Mouse (Mus musculus) T-helper 17 cell (primary cell): ENCODE measurements around the gene Pmf1.
"Not testable (repeated sequence)": the region's sequence is repeated elsewhere in the genome, so short reads cannot be mapped to it uniquely, and the experiment has no call there.

Experiments
- in situ Hi-C, 2 experiments: fragments of 300-600 bp; cut with MboI, MseI; formaldehyde crosslinking; loops; 1 replicate in 1 of 2; 2 replicates in 1 of 2; pipeline ENCODE4 v1.15.1; 2025; ENCODE audit warnings: high pct_unique_total_duplicates in 2 of 2

Pmf1 gene

GRCm38 (mm10) chr3:88395742-88396141, 14.4 kb downstream of the Pmf1 start:
- in situ Hi-C loops, result no loop called here

DNA sequence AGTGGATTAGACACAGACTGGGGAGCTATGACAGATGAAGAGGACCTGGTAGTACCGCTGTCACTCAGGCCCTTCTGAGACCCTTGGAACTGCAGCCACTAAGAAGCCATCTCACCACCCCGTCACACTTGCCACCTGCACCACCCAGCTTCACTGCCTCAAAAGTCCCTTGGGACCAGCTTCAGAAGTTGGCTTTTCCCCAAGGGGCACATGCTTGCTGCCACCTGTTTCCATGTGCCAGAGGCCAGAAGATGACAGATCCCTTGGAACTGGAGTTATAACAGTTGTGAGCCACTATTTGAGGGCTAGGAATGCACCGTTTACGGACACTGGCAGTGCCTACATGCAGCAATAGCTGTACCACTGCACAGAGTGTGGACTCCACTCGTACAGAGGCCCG, 14.8 kb downstream of the Pmf1 start:
- in situ Hi-C loops, result no loop called here

DNA sequence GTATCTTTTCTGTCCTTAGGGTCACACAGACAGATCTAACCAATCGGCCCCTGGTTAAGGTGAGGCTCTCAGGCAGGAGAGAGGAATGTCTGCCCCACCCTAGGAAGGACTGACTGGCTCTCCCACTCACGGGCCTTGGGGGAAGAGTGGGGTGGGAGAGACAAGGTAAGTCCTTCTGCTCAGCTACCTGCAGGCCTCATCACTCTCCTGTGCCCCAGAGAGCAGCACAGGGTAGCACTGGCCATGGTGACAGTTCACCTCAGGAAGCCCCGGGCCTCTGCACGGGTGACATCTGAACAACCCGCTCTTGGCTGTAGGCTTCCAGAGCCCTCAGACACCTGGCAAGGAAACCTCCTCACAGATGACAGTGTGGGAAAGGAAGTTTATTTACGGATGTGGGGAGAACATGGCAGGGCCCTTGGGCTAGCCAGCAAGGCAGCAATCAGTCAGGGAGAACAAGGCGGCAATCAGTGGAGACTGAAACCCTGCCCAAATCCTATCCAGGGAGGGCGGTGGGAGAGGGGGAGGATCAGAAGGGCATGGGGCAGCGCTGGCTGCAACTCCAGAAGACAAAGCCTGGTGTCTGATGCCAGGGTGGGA, 16.3 kb downstream of the Pmf1 start:
- in situ Hi-C loops, result no loop called here

- in situ Hi-C loops, result no loop called here
Observed at GRCm38 (mm10) chr3:88384364-88384763, 25.8 kb downstream of the Pmf1 start, which contains the start of gene Bglap. Bglap (minus strand) TSS chr3:88384464.

- in situ Hi-C loops, result not testable (repeated sequence)
Observed at GRCm38 (mm10) chr3:88382383-88382782, 27.7 kb downstream of the Pmf1 start.

DNA sequence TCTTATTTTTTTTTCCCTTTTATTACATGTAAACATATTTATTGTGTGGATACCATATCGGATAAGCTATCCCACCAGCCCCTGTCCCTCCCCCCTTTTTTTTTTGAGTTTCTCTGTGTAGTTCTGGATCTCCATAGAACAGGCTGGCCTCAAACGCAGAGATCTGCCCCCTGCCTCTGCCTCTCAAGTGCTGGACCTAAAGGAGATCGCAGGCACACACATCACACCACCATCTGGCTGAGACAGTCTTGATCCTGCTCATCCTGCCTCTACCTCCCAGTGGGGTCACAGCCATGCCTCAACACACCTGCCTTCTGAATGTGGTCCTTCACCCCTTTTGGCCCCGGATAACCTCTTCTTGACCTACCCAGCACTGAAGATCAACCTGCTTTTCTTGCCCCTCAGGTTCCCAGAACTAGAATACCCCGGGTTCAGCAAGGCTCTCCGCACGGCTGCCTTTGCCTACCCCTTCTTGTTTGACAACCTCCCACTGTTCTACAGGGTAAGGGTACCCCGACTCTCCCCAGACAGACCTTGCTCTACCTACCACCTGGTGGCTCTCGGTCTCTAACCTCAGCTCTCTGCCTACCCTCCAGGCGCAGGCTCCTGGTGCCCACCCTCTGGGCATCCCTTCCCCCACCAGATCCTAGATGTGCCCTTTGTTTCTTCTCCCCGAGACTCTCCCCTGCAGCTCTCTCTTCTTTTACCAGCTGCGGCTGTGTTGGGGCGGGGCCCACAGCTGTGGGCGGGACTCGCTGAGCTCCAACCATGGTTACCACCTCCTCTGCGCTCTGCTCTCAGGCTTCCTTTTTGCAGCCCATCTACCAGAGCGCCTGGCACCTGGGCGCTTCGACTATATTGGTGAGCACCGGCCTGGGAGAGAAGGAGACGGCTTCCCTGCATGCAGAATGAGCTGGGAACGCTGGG, 28.5 kb downstream of the Pmf1 start:
- in situ Hi-C loops, result not testable (repeated sequence)

DNA sequence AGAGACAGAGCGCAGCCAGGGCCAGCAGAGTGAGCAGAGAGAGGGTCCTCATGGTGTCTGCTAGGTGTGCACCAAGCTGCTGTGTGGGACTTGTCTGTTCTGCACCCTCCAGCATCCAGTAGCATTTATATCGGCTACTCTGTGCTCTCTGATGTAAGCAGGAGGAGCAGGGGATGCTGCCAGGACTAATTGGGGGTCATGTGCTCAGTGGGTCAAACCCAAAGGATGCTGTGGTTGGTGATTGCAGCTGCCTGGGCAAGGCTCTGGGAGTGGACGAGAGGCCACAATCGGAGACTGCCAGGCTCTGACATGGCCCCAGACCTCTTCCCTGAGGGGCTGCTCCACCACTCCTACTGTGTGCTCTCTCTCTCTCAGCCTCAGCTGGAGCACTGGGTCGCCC, 31.5 kb downstream of the Pmf1 start, which contains the start of gene Bglap2:
TSS of gene Bglap2 (minus strand) at position 101 of the 400 bp plus-strand sequence.
- in situ Hi-C loops, result not testable (repeated sequence)

GRCm38 (mm10) chr3:88376644-88377043, 33.5 kb downstream of the Pmf1 start:
- in situ Hi-C loops, result not testable (repeated sequence)

GRCm38 (mm10) chr3:88375750-88376626, 34.1 kb downstream of the Pmf1 start:
- in situ Hi-C loops, result not testable (repeated sequence)

GRCm38 (mm10) chr3:88372643-88373042, 37.5 kb downstream of the Pmf1 start, which contains the start of gene Bglap3:
Bglap3 (minus strand) TSS chr3:88372743.
- in situ Hi-C loops, result not testable (repeated sequence)

DNA sequence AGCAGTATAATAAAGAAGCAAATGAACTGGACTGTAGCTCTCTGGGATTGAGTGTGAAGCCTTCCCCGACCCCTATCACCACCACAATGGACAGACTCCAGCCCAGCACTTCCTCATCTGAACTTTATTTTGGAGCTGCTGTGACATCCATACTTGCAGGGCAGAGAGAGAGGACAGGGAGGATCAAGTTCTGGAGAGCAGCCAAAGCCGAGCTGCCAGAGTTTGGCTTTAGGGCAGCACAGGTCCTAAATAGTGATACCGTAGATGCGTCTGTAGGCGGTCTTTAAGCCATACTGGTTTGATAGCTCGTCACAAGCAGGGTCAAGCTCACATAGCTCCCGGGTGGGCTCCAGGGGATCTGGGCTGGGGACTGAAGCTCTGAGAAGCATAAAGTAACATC, 41.6 kb downstream of the Pmf1 start:
- in situ Hi-C loops, result not testable (repeated sequence)

GRCm38 (mm10) chr3:88367517-88367916, 42.6 kb downstream of the Pmf1 start:
- in situ Hi-C loops, result not testable (repeated sequence)

GRCm38 (mm10) chr3:88366830-88367428, 43.2 kb downstream of the Pmf1 start:
- in situ Hi-C loops, result not testable (repeated sequence)

- in situ Hi-C loops, result no loop called here
Observed at GRCm38 (mm10) chr3:88365705-88366361, 44.3 kb downstream of the Pmf1 start.

- in situ Hi-C loops, result no loop called here
Observed at GRCm38 (mm10) chr3:88364337-88364736, 45.8 kb downstream of the Pmf1 start, which contains the start of gene Paqr6. Paqr6 (plus strand) TSS chr3:88364584.

DNA sequence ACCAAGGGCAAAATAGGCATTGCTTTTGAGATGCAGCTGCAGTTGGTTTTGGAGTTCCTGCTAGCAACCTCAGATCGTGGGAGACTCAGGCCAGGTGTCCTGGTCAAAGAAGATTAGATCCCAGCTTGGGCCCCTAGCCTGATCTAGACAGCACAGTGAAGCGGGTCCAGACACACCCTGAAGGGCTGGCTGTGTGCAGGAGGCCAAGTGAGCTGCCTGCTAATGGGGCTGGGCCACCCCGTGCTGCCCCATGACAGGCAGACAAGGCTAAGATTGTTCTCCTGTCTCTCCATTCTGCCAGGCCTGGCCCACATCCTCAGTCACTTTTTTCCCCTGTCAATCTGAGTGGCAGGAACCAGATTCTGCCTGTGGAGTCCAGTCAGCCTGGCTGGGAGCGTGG, 46.4 kb downstream of the Pmf1 start:
- in situ Hi-C loops, result no loop called here

DNA sequence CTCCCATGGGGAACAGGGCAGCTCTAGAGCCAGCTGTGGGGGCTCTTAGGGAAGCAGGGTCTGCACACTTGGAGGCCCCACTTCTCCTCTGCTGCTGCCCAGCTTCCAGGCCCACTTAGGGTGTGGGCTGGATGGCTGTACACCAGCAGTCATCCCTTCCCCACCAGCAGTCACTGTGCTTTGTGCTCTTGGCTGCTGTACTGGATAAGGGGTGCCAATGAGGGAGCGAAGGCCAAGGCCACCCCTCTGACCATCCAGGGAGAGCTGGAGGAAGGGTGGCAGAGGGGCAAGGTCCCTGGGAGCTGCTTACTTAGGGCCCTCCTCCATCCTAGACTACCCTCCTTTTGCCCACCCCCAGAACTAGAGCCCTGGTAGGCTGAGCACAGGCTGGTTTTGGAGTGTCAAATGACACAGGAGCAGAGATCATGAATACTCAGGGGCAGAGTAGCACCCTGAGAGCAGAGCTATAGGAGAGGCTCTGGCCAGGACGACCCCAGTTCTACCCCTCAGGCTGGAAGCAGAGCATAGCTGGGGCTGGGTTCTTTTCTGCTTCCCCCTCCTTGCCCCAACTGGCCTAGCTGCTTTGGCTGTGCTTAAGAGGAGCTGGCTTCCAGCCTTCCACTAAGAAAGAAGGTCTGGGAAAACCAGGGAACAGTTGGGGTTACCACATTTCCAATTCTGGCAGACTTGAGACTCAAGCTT, 48.4 kb downstream of the Pmf1 start:
- in situ Hi-C loops, result no loop called here

DNA sequence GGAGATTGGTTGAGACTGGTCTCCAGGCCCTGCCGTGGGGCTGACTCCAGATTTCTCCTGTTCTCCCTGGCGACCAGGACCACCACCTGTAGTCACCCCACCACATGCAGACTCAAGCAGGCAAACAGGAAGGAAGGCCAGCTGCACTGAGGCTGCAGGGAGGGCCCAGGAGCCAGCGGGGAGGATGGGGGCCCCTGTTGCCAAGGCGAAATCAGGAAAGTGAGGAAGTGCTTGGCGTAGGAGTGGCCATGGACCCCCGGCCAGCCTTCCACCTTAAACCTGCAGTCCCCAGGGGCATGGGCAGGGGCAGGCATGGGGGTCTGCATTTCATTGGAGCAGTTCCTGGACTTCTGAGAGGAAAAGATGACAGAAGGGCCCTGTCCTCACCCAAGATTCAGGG, 49.0 kb downstream of the Pmf1 start:
- in situ Hi-C loops, result no loop called here

DNA sequence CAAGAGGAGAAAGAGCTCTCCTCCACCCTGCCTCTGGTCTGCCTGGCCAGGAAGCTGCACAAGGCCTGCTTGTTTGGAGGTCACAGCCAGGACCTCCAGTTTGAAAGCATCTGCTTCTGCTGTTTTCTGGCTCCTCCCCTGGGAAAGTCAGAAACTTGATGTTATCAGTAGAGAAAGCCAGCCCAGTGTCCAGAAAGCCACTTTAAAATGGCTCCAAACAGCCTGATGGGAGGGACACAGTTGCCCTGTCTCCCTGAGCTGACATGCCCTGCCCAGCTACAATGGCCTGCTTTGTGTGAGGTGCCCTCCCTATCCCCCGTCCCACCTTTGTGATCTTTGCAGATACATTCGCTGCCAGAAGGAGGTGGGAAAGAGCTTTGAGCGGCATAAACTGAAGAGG, 50.1 kb downstream of the Pmf1 start:
- in situ Hi-C loops, result loop anchor here in 1 of 2 experiments (10.0 kb wide), 1 partner anchor 335 kb away; no protein-coding TSS in a partner anchor

- in situ Hi-C loops, result loop anchor here in 1 of 2 experiments (10.0 kb wide), 1 partner anchor 335 kb away; no protein-coding TSS in a partner anchor
Observed at GRCm38 (mm10) chr3:88359584-88359983, 50.5 kb downstream of the Pmf1 start.
